Mouse (Mus musculus): Measurements from ENCODE around the gene Dkc1.
A peak's percentile ranks its signal among the peaks of the same experiment; 100 is the strongest.

Gene Dkc1

GRCm38 (mm10) chrX:75095369-75096162 lies at the start of gene Dkc1:
Gene Dkc1, plus strand, starts transcription at chrX:75095854.
- DNase-seq: peak; percentile 86

GRCm38 (mm10) chrX:75045931-75046330 lies 49.7 kb upstream of the Dkc1 start:
- no peak for DNase-seq

- no peak for DNase-seq
Measured at GRCm38 (mm10) chrX:75046921-75047635, 48.6 kb upstream of the Dkc1 start.

- DNase-seq: no peak
Measured at GRCm38 (mm10) chrX:75056120-75056775, 39.4 kb upstream of the Dkc1 start.

- no peak for DNase-seq
Measured at GRCm38 (mm10) chrX:75082351-75082750, 13.3 kb upstream of the Dkc1 start.

GRCm38 (mm10) chrX:75083982-75084773 lies 11.5 kb upstream of the Dkc1 start:
- no peak for DNase-seq

GRCm38 (mm10) chrX:75084774-75085508 lies 10.7 kb upstream of the Dkc1 start, which contains the start of gene Gab3:
Gene Gab3, minus strand, starts transcription at chrX:75085458.
- DNase-seq: peak; percentile 31

GRCm38 (mm10) chrX:75085654-75086053 lies 10.0 kb upstream of the Dkc1 start:
- DNase-seq: no peak

GRCm38 (mm10) chrX:75096163-75096770 lies 613 bp downstream of the Dkc1 start:
- peak; percentile 2 for DNase-seq

GRCm38 (mm10) chrX:75098799-75099198 lies 3.1 kb downstream of the Dkc1 start:
- no peak for DNase-seq

- DNase-seq: no peak
Measured at GRCm38 (mm10) chrX:75102293-75102692, 6.6 kb downstream of the Dkc1 start.

- DNase-seq: no peak
Measured at GRCm38 (mm10) chrX:75115550-75115949, 19.9 kb downstream of the Dkc1 start.

- no peak for DNase-seq
Measured at GRCm38 (mm10) chrX:75125606-75126005, 30.0 kb downstream of the Dkc1 start.

GRCm38 (mm10) chrX:75126893-75127292 lies 31.2 kb downstream of the Dkc1 start:
- no peak for DNase-seq

GRCm38 (mm10) chrX:75128333-75128980 lies 32.8 kb downstream of the Dkc1 start:
- DNase-seq: no peak

- DNase-seq: no peak
Measured at GRCm38 (mm10) chrX:75129474-75129873, 33.8 kb downstream of the Dkc1 start.

- DNase-seq: peak; percentile 62
Measured at GRCm38 (mm10) chrX:75130467-75131160, 35.0 kb downstream of the Dkc1 start, which contains the start of gene Mpp1. Gene Mpp1, minus strand, starts transcription at chrX:75131016.

GRCm38 (mm10) chrX:75136938-75137337 lies 41.3 kb downstream of the Dkc1 start:
- DNase-seq: no peak

GRCm38 (mm10) chrX:75137729-75138128 lies 42.1 kb downstream of the Dkc1 start:
- DNase-seq: no peak

GRCm38 (mm10) chrX:75138182-75138581 lies 42.5 kb downstream of the Dkc1 start:
- no peak for DNase-seq
